Mouse (Mus musculus) heart, embryonic 15.5 days (tissue): ENCODE measurements at regions not wholly inside any gene's neighbourhood (a gene's known extent, or its start where the extent isn't known, plus 50 kb on each side); places are given as distances from the start of the nearest gene placed in this dataset.

ENCODE experiments used
- ATAC-seq: fragments of 200-750 bp; cut with Nextera tagmentation; replicated peaks from 2 replicates; pipeline ENCODE4 v1.8.0; 2017; ENCODE audit warnings: low read depth, moderate TSS enrichment; ENCODE audit not compliant: insufficient number of reproducible peaks, insufficient read depth, low FRiP score
- H3K27ac ChIP-seq: fragments of 300-500 bp; sonication (generic); 2 replicates; pipeline ENCODE4 v1.5.1; 2015; ENCODE audit warnings: mild to moderate bottlenecking, inconsistent platforms
- H3K27me3 ChIP-seq: fragments of 300-500 bp; sonication (generic); 2 replicates; pipeline ENCODE4 v1.6.1; 2015; ENCODE audit warnings: inconsistent platforms
- H3K36me3 ChIP-seq: fragments of 300-500 bp; sonication (generic); 2 replicates; pipeline ENCODE4 v1.6.1; 2015; ENCODE audit warnings: mild to moderate bottlenecking, inconsistent platforms
- H3K4me1 ChIP-seq: fragments of 300-500 bp; sonication (generic); replicated peaks from 2 replicates; pipeline ENCODE4 v1.6.1; 2015; ENCODE audit warnings: inconsistent platforms
- H3K4me2 ChIP-seq: fragments of 300-500 bp; sonication (generic); 2 replicates; pipeline ENCODE4 v1.6.1; 2015; ENCODE audit warnings: inconsistent platforms, mild to moderate bottlenecking, moderate library complexity
- H3K4me3 ChIP-seq: fragments of 300-500 bp; sonication (generic); 2 replicates; pipeline ENCODE4 v1.5.1; 2015; ENCODE audit warnings: mild to moderate bottlenecking, inconsistent platforms
- H3K9ac ChIP-seq: fragments of 300-500 bp; sonication (generic); 2 replicates; pipeline ENCODE4 v1.6.1; 2015; ENCODE audit warnings: mild to moderate bottlenecking, inconsistent platforms
- H3K9me3 ChIP-seq: fragments of 300-500 bp; sonication (generic); replicated peaks from 2 replicates; pipeline ENCODE4 v1.6.1; 2016; ENCODE audit warnings: inconsistent platforms
- WGBS: fragments of 180-500 bp; shearing (Covaris S2); methylation state at CpG from one replicate; pipeline ENCODE4 v1.1.7; 2015; ENCODE audit warnings: mixed read lengths; 5-methylcytosine and 5-hydroxymethylcytosine counted together

GRCm38 (mm10) chr13:40605686-40606404 lies 132.3 kb downstream of the Tfap2a start:
- WGBS = 43% methylated on average over 16 of the region's 16 CpGs

GRCm38 (mm10) chr13:40574981-40575745 lies 163.0 kb downstream of the Tfap2a start:
- Histone ChIP-seq H3K9ac (no peak overlapping the region), H3K4me2 (no peak overlapping the region), H3K27ac (no peak overlapping the region), H3K9me3 (no peaks in the 10 kb centered on the region), H3K4me3 (no peak overlapping the region), H3K27me3 (no peaks in the 10 kb centered on the region), H3K4me1 (no peaks in the 10 kb centered on the region), H3K36me3 (no peaks in the 10 kb centered on the region)
- 81% methylated on average over 12 of the region's 12 CpGs for WGBS
- ATAC-seq = no peak

More at GRCm38 (mm10) chr13:40605686-40606404, 132.3 kb downstream of the Tfap2a start:
- no peaks in the 10 kb centered on the region for H3K27me3 ChIP-seq
- no peak overlapping the region for H3K27ac ChIP-seq
- H3K9ac ChIP-seq = 0 out of 2 replicates have a peak overlapping the region, but pooled peaks have one; percentile 21
- H3K4me2 ChIP-seq = peak overlapping the region; percentile 57
- H3K4me3 ChIP-seq = peak overlapping the region; percentile 28
- H3K36me3 ChIP-seq = no peaks in the 10 kb centered on the region
- no peaks in the 10 kb centered on the region for H3K9me3 ChIP-seq
- no peak for ATAC-seq
- H3K4me1 ChIP-seq = no peaks in the 10 kb centered on the region

- no peak overlapping the region for H3K4me2 ChIP-seq
- H3K27me3 ChIP-seq = no peaks in the 10 kb centered on the region
- H3K27ac ChIP-seq = no peak overlapping the region
- H3K4me1 ChIP-seq = no peaks in the 10 kb centered on the region
- H3K36me3 ChIP-seq = no peaks in the 10 kb centered on the region
- no peak overlapping the region for H3K4me3 ChIP-seq
- H3K9me3 ChIP-seq = no peaks in the 10 kb centered on the region
- H3K9ac ChIP-seq = no peak overlapping the region
- ATAC-seq = no peak
- WGBS = 57% methylated on average over 5 of the region's 5 CpGs
These were observed 168.7 kb downstream of the Tfap2a start for GRCm38 (mm10) chr13:40569461-40569860.

DNA sequence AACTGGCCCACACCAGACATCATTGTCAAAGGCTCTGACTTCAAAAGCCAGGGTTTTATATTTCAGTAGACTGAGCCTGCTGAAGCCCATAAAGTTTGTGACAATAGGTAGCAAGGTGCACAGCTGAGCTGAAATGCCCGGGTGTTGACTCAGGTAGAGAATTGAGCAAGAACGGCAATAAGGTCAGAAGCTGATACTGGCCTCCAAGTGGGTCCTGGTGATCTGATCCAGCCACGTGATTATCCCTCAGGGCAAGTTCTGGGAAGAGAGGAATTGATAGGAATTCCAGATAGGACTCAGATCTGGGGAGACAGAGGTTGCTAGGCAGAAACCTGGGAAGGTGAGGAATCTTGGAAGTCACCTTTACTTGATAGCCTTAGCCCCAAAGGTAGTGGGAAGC lies 170.4 kb downstream of the Tfap2a start:
- no peaks in the 10 kb centered on the region for H3K9me3 ChIP-seq
- H3K27me3 ChIP-seq = no peaks in the 10 kb centered on the region
- WGBS = 77% methylated on average over 3 of the region's 3 CpGs
- ATAC-seq = no peak
- no peaks in the 10 kb centered on the region for H3K36me3 ChIP-seq
- no peak overlapping the region for H3K27ac ChIP-seq
- no peak overlapping the region for H3K4me2 ChIP-seq
- no peak overlapping the region for H3K4me3 ChIP-seq
- no peaks in the 10 kb centered on the region for H3K4me1 ChIP-seq
- no peak overlapping the region for H3K9ac ChIP-seq

- Histone ChIP-seq H3K36me3 (no peaks in the 10 kb centered on the region), H3K27ac (no peak overlapping the region), H3K4me1 (no peaks in the 10 kb centered on the region), H3K4me3 (no peak overlapping the region), H3K9ac (no peak overlapping the region), H3K9me3 (no peaks in the 10 kb centered on the region), H3K27me3 (no peaks in the 10 kb centered on the region), H3K4me2 (no peak overlapping the region)
- no peak for ATAC-seq
These were observed 173.8 kb downstream of the Tfap2a start for GRCm38 (mm10) chr13:40564351-40564750.

DNA sequence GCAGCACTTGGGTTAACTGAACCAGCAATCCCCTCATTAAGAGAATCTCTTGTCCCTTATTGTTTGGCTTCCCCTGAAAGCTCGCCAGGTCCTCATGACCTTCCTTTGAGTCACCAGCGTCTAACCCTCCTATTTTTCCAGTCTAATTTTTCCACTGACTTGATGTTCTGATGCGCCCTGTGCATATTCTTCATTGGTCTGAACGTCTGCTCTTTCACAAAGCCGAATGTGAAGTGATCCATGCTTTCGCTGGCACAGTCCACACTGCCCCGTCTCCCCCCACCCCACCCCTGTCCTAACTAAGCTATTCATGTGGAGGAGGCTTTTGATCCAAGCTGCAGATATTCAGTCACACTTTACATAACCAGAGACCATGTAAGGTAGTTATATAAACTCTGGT lies 183.8 kb downstream of the Tfap2a start:
- WGBS = 76% methylated on average over 7 of the region's 7 CpGs
- no peak for ATAC-seq
- Histone ChIP-seq H3K9me3 (no peaks in the 10 kb centered on the region), H3K4me2 (no peak overlapping the region), H3K4me1 (no peaks in the 10 kb centered on the region), H3K36me3 (no peaks in the 10 kb centered on the region), H3K4me3 (no peak overlapping the region), H3K9ac (no peak overlapping the region), H3K27me3 (no peaks in the 10 kb centered on the region), H3K27ac (no peak overlapping the region)

- Histone ChIP-seq H3K4me1 (no peaks in the 10 kb centered on the region), H3K27ac (no peak overlapping the region), H3K9ac (no peak overlapping the region), H3K4me2 (no peak overlapping the region), H3K27me3 (no peaks in the 10 kb centered on the region), H3K4me3 (no peak overlapping the region), H3K36me3 (no peaks in the 10 kb centered on the region), H3K9me3 (no peaks in the 10 kb centered on the region)
- ATAC-seq = no peak
These were observed 164.3 kb upstream of the Ofcc1 start for GRCm38 (mm10) chr13:40525501-40525900.

GRCm38 (mm10) chr13:40523115-40523514 lies 161.9 kb upstream of the Ofcc1 start:
- Histone ChIP-seq H3K27me3 (no peaks in the 10 kb centered on the region), H3K9ac (no peak overlapping the region), H3K27ac (no peak overlapping the region), H3K36me3 (no peaks in the 10 kb centered on the region), H3K4me1 (no peaks in the 10 kb centered on the region), H3K4me2 (no peak overlapping the region), H3K4me3 (no peak overlapping the region), H3K9me3 (no peaks in the 10 kb centered on the region)
- no peak for ATAC-seq
- 64% methylated on average over 2 of the region's 2 CpGs for WGBS

GRCm38 (mm10) chr13:40518180-40518579 lies 156.9 kb upstream of the Ofcc1 start:
- Histone ChIP-seq H3K27me3 (no peaks in the 10 kb centered on the region), H3K9me3 (no peaks in the 10 kb centered on the region), H3K4me3 (no peak overlapping the region), H3K4me2 (no peak overlapping the region), H3K36me3 (no peaks in the 10 kb centered on the region), H3K4me1 (no peaks in the 10 kb centered on the region), H3K9ac (no peak overlapping the region), H3K27ac (no peak overlapping the region)
- WGBS = 55% methylated on average over 4 of the region's 4 CpGs
- ATAC-seq = no peak

GRCm38 (mm10) chr13:40509290-40509689 lies 148.0 kb upstream of the Ofcc1 start:
- Histone ChIP-seq H3K9me3 (no peaks in the 10 kb centered on the region), H3K4me2 (no peak overlapping the region), H3K9ac (no peak overlapping the region), H3K27me3 (no peaks in the 10 kb centered on the region), H3K4me3 (no peak overlapping the region), H3K4me1 (no peaks in the 10 kb centered on the region), H3K27ac (no peak overlapping the region), H3K36me3 (no peaks in the 10 kb centered on the region)
- 67% methylated on average over 1 of the region's 1 CpGs for WGBS
- ATAC-seq = no peak

DNA sequence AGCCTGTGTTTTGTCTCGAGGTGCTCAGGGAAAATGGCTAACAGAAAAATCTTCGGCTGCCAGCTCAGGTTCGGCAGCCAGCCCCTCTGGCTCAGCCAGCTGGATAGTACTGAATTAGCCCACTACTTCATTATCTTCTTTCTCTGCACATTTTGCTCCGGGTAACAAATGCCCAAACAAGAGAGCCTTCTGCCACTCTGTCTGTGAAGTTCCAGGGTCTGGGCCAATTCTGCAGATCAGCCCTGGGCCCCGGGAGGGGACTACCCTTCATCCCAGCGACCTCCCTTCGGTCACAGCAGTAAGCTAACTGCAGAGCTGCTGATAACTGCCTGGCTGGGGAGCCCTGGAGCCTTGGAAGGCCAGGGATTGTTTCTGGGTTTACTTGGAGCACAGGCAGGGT lies 119.6 kb upstream of the Ofcc1 start:
- H3K9me3 ChIP-seq = no peaks in the 10 kb centered on the region
- no peaks in the 10 kb centered on the region for H3K4me1 ChIP-seq
- no peaks in the 10 kb centered on the region for H3K36me3 ChIP-seq
- H3K27ac ChIP-seq = no peak overlapping the region
- no peaks in the 10 kb centered on the region for H3K27me3 ChIP-seq
- no peak overlapping the region for H3K4me3 ChIP-seq
- no peak for ATAC-seq
- peak overlapping the region; percentile 29 for H3K4me2 ChIP-seq
- WGBS = 23% methylated on average over 7 of the region's 7 CpGs
- H3K9ac ChIP-seq = no peak overlapping the region

DNA sequence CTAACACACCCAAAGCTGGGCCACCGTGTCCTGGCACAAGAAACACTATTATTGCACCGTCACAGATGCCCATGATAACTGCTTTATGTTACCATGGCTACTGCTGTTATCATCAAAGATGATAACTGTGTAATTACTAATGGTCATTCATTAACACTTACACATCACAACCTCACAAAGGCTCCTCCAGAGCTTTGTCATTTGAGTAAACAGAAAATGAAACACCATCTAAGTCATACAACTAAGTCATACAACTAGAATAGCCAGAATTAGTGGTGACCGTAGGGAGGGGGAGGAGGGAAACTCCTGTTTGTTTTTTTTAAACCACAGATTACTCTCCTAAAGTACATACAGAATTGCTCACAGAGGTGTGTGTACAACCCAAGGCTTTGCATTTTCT lies 111.4 kb upstream of the Ofcc1 start:
- Histone ChIP-seq H3K4me3 (no peak overlapping the region), H3K9me3 (no peaks in the 10 kb centered on the region), H3K9ac (no peak overlapping the region), H3K27me3 (no peaks in the 10 kb centered on the region), H3K4me2 (no peak overlapping the region), H3K27ac (no peak overlapping the region), H3K4me1 (no peaks in the 10 kb centered on the region), H3K36me3 (no peaks in the 10 kb centered on the region)
- no peak for ATAC-seq
- WGBS = 77% methylated on average over 3 of the region's 3 CpGs
